Mouse (Mus musculus): ENCODE data around the gene Gm20890. TPM values are rescaled to one million over a fixed set of nuclear protein-coding genes. Genes with fewer than 3 reads are reported as not detected.
"Not testable (repeated sequence)": the region's sequence is repeated elsewhere in the genome, so short reads cannot be mapped to it uniquely, and the experiment has no call there.

Gm20890 gene
- not detected in 2 replicates for polyA plus RNA-seq (2012)

DNA sequence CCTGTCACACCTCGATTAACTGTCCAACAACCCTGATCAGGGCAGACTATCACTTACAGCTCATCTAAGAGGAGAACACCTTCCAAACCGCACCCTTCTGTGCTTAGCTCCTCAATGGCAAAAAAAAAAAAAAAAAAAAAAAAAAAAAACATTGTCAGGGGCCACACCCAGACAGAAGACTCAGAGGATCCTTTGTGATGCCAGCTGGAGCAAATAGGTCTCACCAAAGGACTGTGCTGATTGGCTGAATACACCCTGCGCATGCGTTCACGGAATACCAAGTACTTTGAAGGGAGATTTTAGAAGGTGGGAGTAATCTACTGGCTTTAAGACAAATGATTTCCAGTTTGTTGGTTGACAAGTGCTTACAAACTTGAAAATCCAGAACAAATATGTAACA is at the start of gene Gm20890:
TSS of gene Gm20890 (minus strand) at position 101 of the 400 bp plus-strand sequence.
- TF ChIP-seq GATA1 (IDR thresholded peaks at IDR 0.05; ENCODE audit: low read length): not testable (repeated sequence)

Measured in G1E-ER4 (cell line).